Mouse (Mus musculus) erythroblast, embryonic 14.5 days (primary cell): ENCODE measurements around the gene Shmt2. TPM values are rescaled to one million over a fixed set of nuclear protein-coding genes. Genes with fewer than 3 reads are reported as not detected.

Experiments used
- H3K27me3 ChIP-seq: 2 replicates; pipeline ENCODE4 v1.6.1; 2012; ENCODE audit warnings: inconsistent platforms; ENCODE audit not compliant: control insufficient read depth
- H3K36me3 ChIP-seq: 2 replicates; pipeline ENCODE4 v1.6.1; 2012; ENCODE audit warnings: mild to moderate bottlenecking, inconsistent platforms; ENCODE audit not compliant: control insufficient read depth
- H3K4me1 ChIP-seq: 2 replicates; pipeline ENCODE4 v1.6.1; 2012; ENCODE audit warnings: inconsistent platforms; ENCODE audit not compliant: control insufficient read depth
- H3K4me3 ChIP-seq: replicated peaks from 2 replicates; pipeline ENCODE3; 2012; ENCODE audit warnings: moderate library complexity, mild to moderate bottlenecking, inconsistent platforms
- H3K9me3 ChIP-seq: 2 replicates; pipeline ENCODE4 v1.6.1; 2012; ENCODE audit warnings: low read length, inconsistent platforms, mixed read lengths; ENCODE audit not compliant: control insufficient read depth
- GATA1 ChIP-seq: IDR thresholded peaks from 2 replicates; pipeline ENCODE4 v1.6.1; 2012; ENCODE audit warnings: low read length, inconsistent platforms, mixed read lengths
- TAL1 ChIP-seq: IDR thresholded peaks from 3 replicates; pipeline ENCODE4 v1.6.1; 2012; ENCODE audit warnings: low read length, inconsistent platforms, mixed read lengths
- polyA plus RNA-seq: library from polyadenylated mRNA; stranded (reverse); fragments of >175 nt; gene quantifications from 2 replicates; pipeline ENCODE4 v1.2.3, GENCODE M21; 2012

Shmt2 gene
- polyA plus RNA-seq, 1 experiment: 27.8 TPM

- Histone ChIP-seq H3K36me3 (peaks cover 50% of the 10 kb centered on the region), H3K4me3 (no peak overlapping the region), H3K9me3 (no peaks in the 10 kb centered on the region), H3K4me1 (no peaks in the 10 kb centered on the region; the same call in 1 of the 2 replicates), H3K27me3 (no peaks in the 10 kb centered on the region)
- no peak for TF ChIP-seq TAL1
These were observed 49.5 kb downstream of the Shmt2 start for GRCm38 (mm10) chr10:127472722-127473121.

GRCm38 (mm10) chr10:127471281-127471988, 50.8 kb downstream of the Shmt2 start:
- Histone ChIP-seq H3K36me3 (peaks cover 40% of the 10 kb centered on the region), H3K4me3 (no peak overlapping the region), H3K4me1 (no peaks in the 10 kb centered on the region; the same call in 1 of the 2 replicates), H3K9me3 (no peaks in the 10 kb centered on the region), H3K27me3 (no peaks in the 10 kb centered on the region)
- TF ChIP-seq TAL1: no peak
- TF ChIP-seq GATA1: no peak

Other genes with a start within 250 kb of the Shmt2 start
- 33.5 and 35.5 TPM in 2 replicates for gene Mbd6, start 233.4 kb downstream of the Shmt2 start, polyA plus RNA-seq
- 12.0 and 17.1 TPM in 2 replicates for gene Mars, start 210.7 kb downstream of the Shmt2 start, polyA plus RNA-seq
- gene Arhgap9, start 200.5 kb downstream of the Shmt2 start, polyA plus RNA-seq: 0.06 and 0.16 TPM in 2 replicates
- not detected in 2 replicates for gene Gli1, start 180.5 kb downstream of the Shmt2 start, polyA plus RNA-seq
- not detected in 2 replicates for gene Inhbe, start 168.0 kb downstream of the Shmt2 start, polyA plus RNA-seq
- not detected in 2 replicates for gene Inhbc, start 152.0 kb downstream of the Shmt2 start, polyA plus RNA-seq
- 8.8 and 11.1 TPM in 2 replicates for gene R3hdm2, start 142.1 kb downstream of the Shmt2 start, polyA plus RNA-seq
- gene Stac3, start 20.8 kb downstream of the Shmt2 start, polyA plus RNA-seq: 0.04 and 0.05 TPM in 2 replicates
- 1.1 and 2.6 TPM in 2 replicates for gene Ndufa4l2, start 7.5 kb downstream of the Shmt2 start, polyA plus RNA-seq
- not detected in 2 replicates for gene Nxph4, start 12.1 kb upstream of the Shmt2 start, polyA plus RNA-seq
- gene Lrp1, start 98.7 kb upstream of the Shmt2 start, polyA plus RNA-seq: 2.1 and 2.3 TPM in 2 replicates
- gene Stat6, start 120.5 kb upstream of the Shmt2 start, polyA plus RNA-seq: 1.2 and 2.1 TPM in 2 replicates
- gene Nemp1, start 144.5 kb upstream of the Shmt2 start, polyA plus RNA-seq: 0.04 and 0.14 TPM in 2 replicates
- gene Nab2, start 146.1 kb upstream of the Shmt2 start, polyA plus RNA-seq: 0.03 and 0.08 TPM in 2 replicates
- 0.02 TPM in 1 of 2 replicates, not detected in the other for gene Myo1a, start 182.7 kb upstream of the Shmt2 start, polyA plus RNA-seq
- gene Tac2, start 202.0 kb upstream of the Shmt2 start, polyA plus RNA-seq: 7.2 and 9.6 TPM in 2 replicates
- gene Zbtb39, start 217.1 kb upstream of the Shmt2 start, polyA plus RNA-seq: 0.02 and 0.03 TPM in 2 replicates
- gene Gpr182, start 229.3 kb upstream of the Shmt2 start, polyA plus RNA-seq: 0.12 and 0.19 TPM in 2 replicates
- not detected in 2 replicates for gene Rdh1, start 237.3 kb upstream of the Shmt2 start, polyA plus RNA-seq
- gene Rdh16f1, start 237.3 kb upstream of the Shmt2 start, polyA plus RNA-seq: not detected in 2 replicates